Mouse (Mus musculus): ENCODE results near the gene Krtap6-5.
"Not testable (repeated sequence)": the region's sequence is repeated elsewhere in the genome, so short reads cannot be mapped to it uniquely, and the experiment has no call there.

Krtap6-5 gene

DNA sequence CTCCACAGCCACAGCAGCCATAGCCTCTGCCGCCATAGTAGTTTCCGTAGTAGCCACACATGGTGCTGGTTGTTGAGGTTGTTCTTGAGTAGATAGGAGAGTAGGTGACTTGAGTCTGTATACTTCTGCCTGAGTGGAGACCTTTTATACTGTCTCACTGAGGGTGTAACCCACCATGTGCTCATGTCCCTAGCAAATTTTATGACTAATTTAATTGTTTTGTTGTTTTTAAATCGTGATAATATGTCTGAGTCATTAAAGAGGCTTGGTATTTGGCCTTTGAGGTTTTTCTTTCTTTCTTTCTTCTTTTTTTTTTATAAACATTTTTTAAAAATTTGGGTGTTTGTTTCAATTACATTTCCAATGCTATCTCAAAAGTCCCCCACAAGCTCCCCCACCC is at the start of gene Krtap6-5:
Gene Krtap6-5, minus strand, starts transcription at position 101 of the 400 bp plus-strand sequence.
- DNase-seq, result no peak

DNA sequence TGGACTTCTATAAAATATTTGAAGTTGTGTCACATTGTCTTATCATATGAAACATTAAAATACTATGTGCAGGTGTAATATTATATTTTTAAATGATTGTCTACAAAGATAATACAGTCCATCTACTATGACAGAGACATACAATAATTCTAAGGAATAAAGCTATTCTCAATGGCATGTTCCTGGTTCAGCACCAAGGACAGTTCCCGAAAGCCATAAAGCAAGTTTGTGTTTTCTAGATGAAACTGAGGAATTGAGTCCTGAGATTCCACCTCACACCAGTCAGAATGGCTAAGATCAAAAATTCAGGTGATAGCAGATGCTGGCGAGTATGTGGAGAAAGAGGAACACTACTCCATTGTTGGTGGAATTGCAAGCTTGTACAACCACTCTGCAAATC is 23.4 kb upstream of the Krtap6-5 start:
- DNase-seq, result not testable (repeated sequence)

DNA sequence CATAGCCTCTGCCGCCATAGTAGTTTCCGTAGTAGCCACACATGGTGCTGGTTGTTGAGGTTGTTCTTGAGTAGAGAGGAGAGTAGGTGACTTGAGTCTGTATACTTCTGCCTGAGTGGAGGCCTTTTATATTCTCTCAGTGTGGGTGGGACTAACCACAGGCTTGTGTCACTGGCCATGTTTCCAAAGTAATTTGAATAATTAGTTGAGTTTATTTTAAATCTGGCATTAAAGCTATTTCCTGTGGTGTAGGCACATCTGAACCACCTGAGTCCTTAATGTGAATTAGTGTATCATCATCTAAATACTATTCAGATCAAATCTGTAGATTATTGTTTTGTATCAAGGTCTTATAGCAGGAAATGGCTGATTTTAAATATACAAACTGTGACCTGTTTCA is 16.2 kb upstream of the Krtap6-5 start, which contains the start of gene 1110025L11Rik:
Gene 1110025L11Rik, minus strand, starts transcription at position 101 of the 400 bp plus-strand sequence.
- not testable (repeated sequence) for DNase-seq

DNA sequence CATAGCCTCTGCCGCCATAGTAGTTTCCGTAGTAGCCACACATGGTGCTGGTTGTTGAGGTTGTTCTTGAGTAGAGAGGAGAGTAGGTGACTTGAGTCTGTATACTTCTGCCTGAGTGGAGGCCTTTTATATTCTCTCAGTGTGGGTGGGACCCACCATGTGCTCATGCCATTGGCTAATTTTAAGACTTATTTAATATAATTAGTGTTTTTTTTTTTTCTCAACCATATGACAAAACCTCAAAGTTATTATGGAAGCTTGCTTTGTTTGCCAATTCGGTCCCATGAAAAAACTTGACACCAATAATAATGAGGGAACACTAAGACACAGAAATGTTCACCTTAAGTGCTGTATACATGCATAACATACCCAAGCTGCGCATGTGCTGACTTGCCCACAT is 6.3 kb downstream of the Krtap6-5 start, which contains the start of gene Gm10228:
Gene Gm10228, minus strand, starts transcription at position 101 of the 400 bp plus-strand sequence.
- DNase-seq, result not testable (repeated sequence)

DNA sequence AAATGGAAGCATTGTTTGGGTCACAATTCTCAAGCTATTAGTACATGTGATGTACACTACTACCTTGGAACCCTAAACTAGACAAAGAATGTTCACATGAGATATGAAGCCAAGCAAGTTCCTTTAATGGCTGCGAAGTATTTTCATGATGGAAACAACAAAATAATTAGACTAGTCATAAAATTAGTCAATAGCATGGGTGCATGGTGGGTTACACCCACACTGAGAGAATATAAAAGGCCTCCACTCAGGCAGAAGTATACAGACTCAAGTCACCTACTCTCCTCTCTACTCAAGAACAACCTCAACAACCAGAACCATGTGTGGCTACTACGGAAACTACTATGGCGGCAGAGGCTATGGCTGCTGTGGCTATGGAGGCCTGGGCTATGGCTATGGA is 16.3 kb downstream of the Krtap6-5 start, which contains the start of gene Krtap6-1:
Gene Krtap6-1, plus strand, starts transcription at position 301 of the 400 bp plus-strand sequence.
- DNase-seq, result not testable (repeated sequence)

DNA sequence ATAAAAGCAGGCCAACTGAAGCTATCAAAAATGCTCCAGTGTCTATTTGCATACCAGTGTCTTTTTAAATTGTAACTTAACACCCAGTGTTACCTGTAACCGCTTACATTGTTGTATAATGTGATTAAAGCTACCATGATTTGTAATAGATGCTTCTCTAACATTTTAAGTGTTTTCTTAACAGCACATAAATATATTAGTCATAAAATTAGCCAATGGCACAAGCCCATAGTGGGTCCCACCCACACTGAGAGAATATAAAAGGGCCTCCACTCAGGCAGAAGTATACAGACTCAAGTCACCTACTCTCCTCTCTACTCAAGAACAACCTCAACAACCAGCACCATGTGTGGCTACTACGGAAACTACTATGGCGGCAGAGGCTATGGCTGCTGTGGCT is 32.7 kb downstream of the Krtap6-5 start, which contains the start of gene Gm10229:
Gene Gm10229, plus strand, starts transcription at position 301 of the 400 bp plus-strand sequence.
- DNase-seq, result not testable (repeated sequence)

DNA sequence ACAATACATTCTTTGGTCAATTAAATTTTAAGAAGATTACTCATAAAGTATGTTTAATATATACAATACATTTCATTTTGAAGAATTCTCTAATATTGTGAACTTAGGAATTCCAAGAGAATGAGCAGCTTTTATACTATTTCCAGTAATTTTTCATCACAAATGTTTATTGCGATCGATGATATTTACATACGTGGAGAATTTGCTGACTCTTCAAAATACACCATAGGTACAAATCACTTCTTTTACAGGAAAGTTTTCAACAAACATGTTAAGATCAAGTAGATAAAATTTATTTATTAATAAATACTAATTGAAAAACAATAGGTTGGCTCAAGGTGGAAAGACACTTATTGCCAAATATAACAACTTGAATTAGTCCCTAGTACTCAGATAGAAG is 33.7 kb downstream of the Krtap6-5 start:
- DNase-seq, result no peak

DNA sequence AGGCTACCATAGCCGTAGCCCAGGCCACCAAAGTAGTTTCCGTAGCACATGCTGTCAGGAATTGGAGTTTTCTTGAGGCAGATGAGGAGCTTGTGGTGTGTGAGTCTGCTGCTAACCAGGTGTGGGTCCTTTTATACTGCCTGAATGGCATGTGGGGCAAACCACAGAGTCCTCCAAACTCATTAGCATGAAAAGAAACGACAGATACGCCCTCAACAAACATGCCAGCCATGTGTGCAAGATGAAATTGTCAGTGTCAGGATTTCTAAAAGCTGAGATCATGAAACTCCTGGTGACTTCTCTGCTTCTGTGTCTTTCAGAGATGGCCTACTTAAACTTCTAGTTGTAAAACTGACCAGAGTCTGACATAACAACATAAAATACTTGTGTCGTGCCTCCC is 37.0 kb downstream of the Krtap6-5 start, which contains the start of gene Krtap22-2:
Gene Krtap22-2, minus strand, starts transcription at position 101 of the 400 bp plus-strand sequence.
- DNase-seq, result no peak

Measured in cerebellum, adult 11 months (tissue).